Mouse (Mus musculus): ENCODE data around the gene Cdcp2. TPM values are rescaled to one million over a fixed set of nuclear protein-coding genes. Genes with fewer than 3 reads are reported as not detected.

Gene Cdcp2
- total and polyA plus RNA-seq, 3 experiments: 6.9 to 16.9 (median 13.4) TPM

DNA sequence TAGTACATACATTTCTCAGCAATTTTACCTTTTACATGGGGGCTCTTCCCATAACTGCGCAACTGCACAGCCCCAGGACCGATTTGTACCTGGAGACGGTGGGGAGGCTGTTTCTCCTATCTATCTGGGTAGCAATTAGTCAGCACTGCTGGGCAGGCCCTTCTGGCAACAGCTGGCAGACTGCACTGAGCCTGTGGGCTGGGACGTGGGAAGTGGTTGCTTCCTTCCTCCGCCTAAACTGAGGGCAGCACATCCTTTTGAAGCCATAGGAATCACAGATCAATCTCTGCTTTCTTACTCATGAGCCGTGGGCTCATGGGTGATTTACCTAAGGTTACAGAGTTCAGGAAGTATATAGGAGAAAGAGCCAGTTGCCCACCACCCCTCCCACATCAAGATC lies 37.9 kb upstream of the Cdcp2 start:
- H3K36me3 ChIP-seq (replicated peaks in 1 of 2; ENCODE audit: control insufficient read depth in 1 of 2, insufficient read depth in 1 of 2, low read length in 1 of 2): peaks cover 72 to 89% of the 10 kb centered on the region in 2 experiments
- H3K9me3 ChIP-seq (replicated peaks; ENCODE audit: low read length): no peaks in the 10 kb centered on the region
- no peak for TF ChIP-seq NELFE (IDR thresholded peaks at IDR 0.05; ENCODE audit: low read depth, low read length)
- no peak for TF ChIP-seq ZKSCAN1 (IDR thresholded peaks at IDR 0.05; ENCODE audit: borderline replicate concordance, low read depth, low read length)
- no peak for TF ChIP-seq MEF2A (IDR thresholded peaks at IDR 0.05; ENCODE audit: borderline replicate concordance, low read depth, low read length)
- TF ChIP-seq ELF1 (IDR thresholded peaks at IDR 0.05; ENCODE audit: low read depth, low read length): no peak
- TF ChIP-seq MYC (IDR thresholded peaks at IDR 0.05; ENCODE audit: low read depth, low read length): no peak
- TF ChIP-seq POLR2AphosphoS2 (IDR thresholded peaks at IDR 0.05; ENCODE audit: low read depth, low read length): no peak
- no peak for TF ChIP-seq BHLHE40 (IDR thresholded peaks at IDR 0.05; ENCODE audit: low read depth, low read length)
- TF ChIP-seq GABPA (IDR thresholded peaks at IDR 0.05; ENCODE audit: insufficient replicate concordance, low read depth, low read length): no peak
- no peak for TF ChIP-seq CHD1 (IDR thresholded peaks at IDR 0.05; ENCODE audit: low read depth, low read length)
- TF ChIP-seq TBP (conservative IDR thresholded peaks at IDR 0.05; ENCODE audit: low read depth, low read length): no peak
- no peak for TF ChIP-seq USF1 (IDR thresholded peaks at IDR 0.05; ENCODE audit: low read depth, low read length)
- no peak for TF ChIP-seq ZC3H11A (IDR thresholded peaks at IDR 0.05; ENCODE audit: low read depth, low read length)
- no peak for TF ChIP-seq ZMIZ1 (IDR thresholded peaks at IDR 0.05; ENCODE audit: low read depth, low read length)
- dilution Hi-C loops (cut with MboI; ENCODE audit: extremely low pct_ligation_motif_present, extremely low pct_unique_long_range_greater_than_20kb, low sequenced_read_pairs) (no loop called here), in situ Hi-C loops (cut with MboI; ENCODE audit: low pct_ligation_motif_present, low pct_unique_long_range_greater_than_20kb, low sequenced_read_pairs) (no loop called here)
- DNase-seq (ENCODE audit: extremely low read depth): no peak
- H3K27ac ChIP-seq (ENCODE audit: insufficient read depth, low read depth): no peak overlapping the region
- no peaks in the 10 kb centered on the region for H3K27me3 ChIP-seq (replicated peaks)
- H3K4me3 ChIP-seq (replicated peaks in 1 of 3; ENCODE audit: low read depth in 2 of 3, low read length in 2 of 3, poor library complexity in 1 of 3): no peak overlapping the region
- H3K4me2 ChIP-seq (ENCODE audit: insufficient read depth, low read depth, poor library complexity, severe bottlenecking): no peak overlapping the region
- no peaks in the 10 kb centered on the region for H3K79me2 ChIP-seq (replicated peaks; ENCODE audit: control insufficient read depth, extremely low read depth, insufficient read depth, poor library complexity, severe bottlenecking)
- no peak overlapping the region for H3K9ac ChIP-seq (ENCODE audit: insufficient read depth, low read depth)
- peaks cover 0 to 8% of the 10 kb centered on the region in 2 experiments; a peak in 1 of 4 replicates for H3K4me1 ChIP-seq (ENCODE audit: control insufficient read depth in 1 of 2, insufficient read depth in 2 of 2)

DNA sequence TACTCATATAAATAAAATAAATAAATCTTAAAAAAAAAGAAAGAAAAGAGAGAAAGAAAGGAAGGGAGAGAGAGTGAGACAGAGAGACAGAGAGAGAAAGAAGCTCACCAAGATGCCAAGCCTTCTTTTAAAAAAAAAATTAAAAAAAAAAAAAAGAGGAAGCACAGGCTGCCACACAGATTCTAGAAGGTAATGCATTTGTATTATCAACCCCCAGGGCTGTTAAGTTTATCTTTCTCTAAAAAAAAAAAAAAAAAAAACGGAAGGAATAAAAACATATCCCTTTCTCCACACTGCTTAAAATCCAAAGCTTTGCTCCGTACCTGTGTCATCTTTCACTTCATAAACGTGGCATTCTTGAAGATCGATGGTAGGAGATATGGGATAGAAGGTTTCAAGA lies 35.1 kb upstream of the Cdcp2 start:
- Histone ChIP-seq H3K4me2 (ENCODE audit: insufficient read depth, low read depth, poor library complexity, severe bottlenecking) (no peak overlapping the region), H3K4me3 (replicated peaks in 1 of 3; ENCODE audit: low read depth in 2 of 3, low read length in 2 of 3, poor library complexity in 1 of 3) (no peak overlapping the region), H3K36me3 (replicated peaks in 1 of 2; ENCODE audit: control insufficient read depth in 1 of 2, insufficient read depth in 1 of 2, low read length in 1 of 2) (peaks cover 71 to 80% of the 10 kb centered on the region in 2 experiments), H3K4me1 (ENCODE audit: control insufficient read depth in 1 of 2, insufficient read depth in 2 of 2) (peaks cover 4 to 26% of the 10 kb centered on the region in 2 experiments), H3K79me2 (replicated peaks; ENCODE audit: control insufficient read depth, extremely low read depth, insufficient read depth, poor library complexity, severe bottlenecking) (peaks cover 10% of the 10 kb centered on the region), H3K9me3 (replicated peaks; ENCODE audit: low read length) (no peaks in the 10 kb centered on the region), H3K27me3 (replicated peaks) (no peaks in the 10 kb centered on the region), H3K9ac (ENCODE audit: insufficient read depth, low read depth) (no peak overlapping the region), H3K27ac (ENCODE audit: insufficient read depth, low read depth) (no peak overlapping the region)
- dilution Hi-C loops (cut with MboI; ENCODE audit: extremely low pct_ligation_motif_present, extremely low pct_unique_long_range_greater_than_20kb, low sequenced_read_pairs) (no loop called here), in situ Hi-C loops (cut with MboI; ENCODE audit: low pct_ligation_motif_present, low pct_unique_long_range_greater_than_20kb, low sequenced_read_pairs) (no loop called here)
- no peak for DNase-seq (ENCODE audit: extremely low read depth)
- TF ChIP-seq TCF12 (IDR thresholded peaks at IDR 0.05; ENCODE audit: low read depth, low read length) (no peak), ZMIZ1 (IDR thresholded peaks at IDR 0.05; ENCODE audit: low read depth, low read length) (no peak), ZNF384 (IDR thresholded peaks at IDR 0.05; ENCODE audit: low read depth, low read length) (0 out of 2 replicates have a peak, but pooled peaks have one; percentile 8), UBTF (IDR thresholded peaks at IDR 0.05; ENCODE audit: low read depth, low read length) (no peak), MAFK (IDR thresholded peaks at IDR 0.05; ENCODE audit: insufficient replicate concordance, low read length) (no peak), NRF1 (IDR thresholded peaks at IDR 0.05; ENCODE audit: low read depth, low read length) (no peak), USF2 (conservative IDR thresholded peaks at IDR 0.05; ENCODE audit: low read depth, low read length) (no peak), HCFC1 (IDR thresholded peaks at IDR 0.05; ENCODE audit: low read depth, low read length) (no peak), SMC3 (IDR thresholded peaks at IDR 0.05; ENCODE audit: low read depth, low read length) (no peak)
